Mouse (Mus musculus): ENCODE results near the gene Atoh8. TPM values are rescaled to one million over a fixed set of nuclear protein-coding genes. Genes with fewer than 3 reads are reported as not detected.

The Atoh8 gene
- polyA plus RNA-seq, 1 experiment from 2014 or later: 0.88 TPM

DNA sequence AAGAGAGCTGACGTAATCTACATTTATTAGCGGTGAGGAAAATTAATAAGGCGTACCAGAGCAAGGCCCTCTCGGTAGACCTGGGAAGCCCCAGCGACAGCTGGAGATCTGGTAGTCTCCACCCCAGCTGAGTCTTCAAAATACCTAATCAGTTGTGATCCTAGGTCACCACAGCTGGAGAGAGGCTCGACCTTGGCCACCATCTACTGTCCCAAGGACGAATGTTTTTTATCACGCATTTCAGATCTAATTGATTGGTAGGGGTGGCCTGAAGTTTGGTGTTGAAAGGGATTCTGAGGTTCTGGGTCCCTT is 6.4 kb upstream of the Atoh8 start:
- H3K27ac ChIP-seq (replicated peaks): no peak overlapping the region
- ATAC-seq (ENCODE audit: insufficient read depth): no peak
- H3K4me3 ChIP-seq (replicated peaks): no peak overlapping the region
- peaks cover 12% of the 10 kb centered on the region for H3K4me1 ChIP-seq (replicated peaks)
- H3K27me3 ChIP-seq: peaks cover 71% of the 10 kb centered on the region
- no peaks in the 10 kb centered on the region for H3K36me3 ChIP-seq (replicated peaks)
- 40% methylated on average over 8 of the region's 8 CpGs for WGBS (ENCODE audit: insufficient replicate concordance)
- H3K4me2 ChIP-seq: no peak overlapping the region
- no peaks in the 10 kb centered on the region for H3K9me3 ChIP-seq (replicated peaks)
- no peak overlapping the region for H3K9ac ChIP-seq

DNA sequence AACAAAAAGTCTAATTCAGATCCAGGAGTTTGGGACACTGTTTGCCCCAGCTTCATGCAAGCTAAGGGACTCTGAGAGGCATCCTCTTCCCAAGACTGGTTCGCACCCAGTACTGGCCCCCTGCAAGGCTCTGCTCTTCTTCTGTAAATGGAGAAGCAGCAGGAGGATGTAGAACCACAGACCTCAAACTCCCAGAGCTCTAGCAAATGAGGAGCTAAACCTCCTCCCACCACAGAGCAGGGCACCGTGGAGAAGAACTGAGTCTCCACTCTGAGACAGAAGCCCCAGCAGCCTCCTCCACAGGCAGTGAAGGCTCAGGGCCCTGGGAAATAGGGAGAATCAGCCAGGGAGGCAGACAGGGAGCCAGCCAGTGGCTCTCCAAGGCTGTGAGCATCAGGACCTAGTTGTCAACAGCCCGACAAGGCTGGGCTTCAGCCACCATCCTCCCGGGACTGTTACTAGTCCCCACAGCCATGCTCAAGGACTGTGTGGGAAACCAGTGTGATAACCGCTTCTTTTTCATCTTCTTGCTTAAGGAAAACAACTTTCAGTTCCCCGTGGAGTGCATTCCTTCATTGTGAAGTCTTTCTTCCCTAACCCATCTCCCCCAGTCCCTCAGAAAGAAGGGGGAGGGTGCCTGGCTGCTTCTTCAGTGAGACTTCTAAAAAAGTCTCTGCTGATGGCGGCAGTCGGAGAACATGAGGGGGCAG is 5.9 kb upstream of the Atoh8 start:
- 13% methylated on average over 8 of the region's 8 CpGs for WGBS (ENCODE audit: insufficient replicate concordance)
- H3K9me3 ChIP-seq (replicated peaks): no peaks in the 10 kb centered on the region
- ATAC-seq (ENCODE audit: insufficient read depth): no peak
- no peak overlapping the region for H3K4me2 ChIP-seq
- no peak overlapping the region for H3K9ac ChIP-seq
- peaks cover 72% of the 10 kb centered on the region for H3K27me3 ChIP-seq
- H3K4me3 ChIP-seq (replicated peaks): no peak overlapping the region
- no peaks in the 10 kb centered on the region for H3K36me3 ChIP-seq (replicated peaks)
- H3K27ac ChIP-seq (replicated peaks): no peak overlapping the region
- peaks cover 13% of the 10 kb centered on the region for H3K4me1 ChIP-seq (replicated peaks)

DNA sequence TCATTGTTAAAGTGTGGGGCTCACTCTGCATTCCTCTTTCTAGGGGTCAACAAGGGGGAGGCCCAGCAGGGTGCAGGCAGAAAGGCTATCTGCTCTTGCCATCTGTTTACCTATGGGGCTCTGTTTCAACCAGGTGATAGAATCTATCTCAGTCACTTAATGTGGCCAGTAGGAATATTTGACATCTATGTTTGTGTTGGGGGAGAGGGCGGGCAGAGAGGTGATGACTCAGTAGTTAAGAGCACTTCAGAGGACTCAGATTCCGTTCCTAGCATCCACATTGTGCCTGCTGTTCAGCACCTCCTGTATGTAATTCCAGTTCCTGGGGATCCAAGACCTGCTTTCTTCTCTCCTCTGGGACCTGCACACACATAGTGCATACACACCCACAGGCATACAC is 4.7 kb upstream of the Atoh8 start:
- H3K4me3 ChIP-seq (replicated peaks): no peak overlapping the region
- ATAC-seq (ENCODE audit: insufficient read depth): no peak
- WGBS (ENCODE audit: insufficient replicate concordance): 38% methylated on average over 2 of the region's 2 CpGs
- peaks cover 13% of the 10 kb centered on the region for H3K4me1 ChIP-seq (replicated peaks)
- H3K27ac ChIP-seq (replicated peaks): no peak overlapping the region
- no peaks in the 10 kb centered on the region for H3K36me3 ChIP-seq (replicated peaks)
- no peaks in the 10 kb centered on the region for H3K9me3 ChIP-seq (replicated peaks)
- no peak overlapping the region for H3K4me2 ChIP-seq
- peaks cover 84% of the 10 kb centered on the region for H3K27me3 ChIP-seq
- no peak overlapping the region for H3K9ac ChIP-seq

DNA sequence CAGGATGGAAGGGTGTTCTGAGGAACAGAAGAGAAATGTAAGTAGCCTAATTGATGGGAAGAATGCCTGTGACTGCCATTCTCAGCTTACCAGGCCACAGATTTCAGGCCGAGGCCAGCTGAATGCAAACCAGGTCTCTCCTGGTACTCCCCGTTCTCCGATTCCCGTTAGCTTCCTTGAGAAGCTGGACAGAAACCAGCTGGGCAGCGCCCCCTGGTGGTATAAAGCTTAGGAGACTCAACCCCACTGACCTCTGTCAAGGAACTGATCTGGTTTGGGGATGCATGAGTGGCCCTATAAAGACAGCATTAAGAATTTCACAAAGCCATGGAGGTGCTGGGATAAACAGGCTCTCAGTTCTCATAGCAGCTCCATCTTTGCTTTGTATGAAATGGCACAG is 1.7 kb upstream of the Atoh8 start:
- 1% methylated on average over 5 of the region's 5 CpGs for WGBS (ENCODE audit: insufficient replicate concordance)
- H3K36me3 ChIP-seq (replicated peaks): no peaks in the 10 kb centered on the region
- no peak overlapping the region for H3K9ac ChIP-seq
- H3K27ac ChIP-seq (replicated peaks): no peak overlapping the region
- H3K9me3 ChIP-seq (replicated peaks): no peaks in the 10 kb centered on the region
- ATAC-seq (ENCODE audit: insufficient read depth): no peak
- peaks cover 100% of the 10 kb centered on the region for H3K27me3 ChIP-seq
- no peak overlapping the region for H3K4me2 ChIP-seq
- H3K4me1 ChIP-seq (replicated peaks): peaks cover 14% of the 10 kb centered on the region
- H3K4me3 ChIP-seq (replicated peaks): no peak overlapping the region

DNA sequence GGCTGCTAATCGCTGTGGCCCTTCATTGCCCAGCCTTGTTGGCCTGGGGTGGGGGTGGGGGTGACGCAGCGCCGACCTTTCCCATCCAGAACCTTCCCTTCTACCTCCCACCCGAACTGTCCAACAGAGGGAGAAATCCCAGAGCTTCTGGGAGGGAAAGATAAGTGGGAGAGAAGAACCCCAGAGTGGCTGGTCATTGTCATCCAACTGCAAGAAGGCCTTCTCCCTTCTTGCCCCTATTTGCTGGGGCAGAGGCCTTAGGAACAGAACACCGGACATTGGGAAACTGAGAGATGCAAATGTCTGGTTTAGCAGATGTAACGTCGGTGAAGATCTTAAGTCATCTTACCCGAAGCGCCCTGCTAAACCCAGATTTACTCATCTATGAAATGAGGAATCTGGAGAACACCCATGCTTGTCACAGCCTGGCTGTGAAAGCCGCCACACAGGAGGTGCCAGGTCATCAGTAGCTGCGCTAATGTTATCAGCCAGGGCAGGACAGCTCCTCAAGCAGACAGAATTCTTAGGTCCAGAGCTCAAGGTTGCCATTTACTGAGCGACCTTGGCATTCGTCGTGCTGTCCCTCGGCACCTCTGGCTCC is 530 bp upstream of the Atoh8 start:
- 22% methylated on average over 16 of the region's 16 CpGs for WGBS (ENCODE audit: insufficient replicate concordance)
- ATAC-seq (ENCODE audit: insufficient read depth): no peak
- Histone ChIP-seq H3K4me1 (replicated peaks) (peaks cover 14% of the 10 kb centered on the region), H3K9ac (no peak overlapping the region), H3K27ac (replicated peaks) (no peak overlapping the region), H3K4me3 (replicated peaks) (peak overlapping the region; percentile 52; the same call in 1 of the 2 replicates), H3K36me3 (replicated peaks) (no peaks in the 10 kb centered on the region), H3K27me3 (peaks cover 100% of the 10 kb centered on the region), H3K9me3 (replicated peaks) (no peaks in the 10 kb centered on the region), H3K4me2 (peak overlapping the region; percentile 71)

DNA sequence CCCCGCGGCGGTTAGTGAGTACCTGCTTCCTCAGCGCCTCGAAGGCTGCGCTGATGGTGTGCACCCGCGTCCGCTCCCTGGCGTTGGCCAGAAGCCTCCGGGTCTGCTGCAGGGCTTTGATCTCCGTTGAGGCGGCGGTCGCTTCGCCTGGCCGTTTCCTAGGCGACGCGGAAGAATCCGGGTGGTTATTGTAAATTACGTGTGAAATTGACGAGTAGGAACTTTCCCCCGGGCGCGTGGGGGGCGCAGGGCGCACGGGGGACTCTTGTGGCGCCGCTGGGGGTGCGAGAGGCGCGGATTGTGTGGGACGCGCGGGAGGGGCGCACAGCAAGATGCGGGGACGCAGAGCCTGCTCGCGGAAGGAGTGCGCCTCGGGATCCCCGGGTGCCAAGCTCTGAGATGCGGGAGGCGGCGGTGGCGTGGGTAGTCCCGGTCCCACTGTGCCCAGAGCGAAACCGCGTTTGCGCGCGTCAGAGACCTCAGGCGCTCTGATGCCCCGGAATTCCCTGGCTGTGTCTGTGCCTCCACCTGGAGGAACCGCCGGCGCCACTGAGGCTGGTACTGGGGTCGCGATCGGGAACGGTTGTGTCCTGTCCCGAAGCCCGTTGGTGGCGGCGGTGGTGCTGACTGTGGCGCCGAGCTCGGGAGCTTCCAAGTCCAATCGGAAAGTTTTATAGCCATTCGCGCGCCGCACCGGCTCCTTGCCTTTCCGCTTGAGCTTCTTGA is 842 bp downstream of the Atoh8 start:
- peak overlapping the region; percentile 52 for H3K4me3 ChIP-seq (replicated peaks)
- H3K36me3 ChIP-seq (replicated peaks): no peaks in the 10 kb centered on the region
- H3K9ac ChIP-seq: no peak overlapping the region
- H3K27ac ChIP-seq (replicated peaks): no peak overlapping the region
- under 1% methylated on average over 78 of the region's 79 CpGs for WGBS (ENCODE audit: insufficient replicate concordance)
- no peak for ATAC-seq (ENCODE audit: insufficient read depth)
- H3K27me3 ChIP-seq: peaks cover 100% of the 10 kb centered on the region
- H3K4me2 ChIP-seq: peak overlapping the region; percentile 71
- no peaks in the 10 kb centered on the region for H3K9me3 ChIP-seq (replicated peaks)
- H3K4me1 ChIP-seq (replicated peaks): peaks cover 14% of the 10 kb centered on the region

DNA sequence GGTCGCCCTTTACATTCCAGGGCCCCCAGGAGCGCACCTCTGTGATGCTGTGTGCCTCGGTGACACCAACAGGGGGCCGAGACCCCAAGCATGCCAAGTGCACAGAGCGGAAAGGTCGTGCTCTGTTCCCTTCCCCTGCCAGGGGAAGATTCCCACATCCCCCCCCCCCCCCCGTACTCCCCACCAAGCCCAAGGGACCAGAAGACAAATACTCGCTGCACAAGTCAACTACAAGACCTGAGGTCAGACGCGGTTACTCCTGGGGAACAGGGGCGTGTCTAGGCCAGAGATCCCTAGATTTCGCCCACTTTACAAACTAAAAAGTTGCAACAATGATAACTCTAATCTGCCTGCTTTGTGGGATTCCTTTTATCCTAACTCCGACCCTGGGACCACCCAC is 1.4 kb downstream of the Atoh8 start:
- ATAC-seq (ENCODE audit: insufficient read depth): no peak
- Histone ChIP-seq H3K9me3 (replicated peaks) (no peaks in the 10 kb centered on the region), H3K36me3 (replicated peaks) (no peaks in the 10 kb centered on the region), H3K9ac (no peak overlapping the region), H3K4me2 (peak overlapping the region; percentile 71), H3K27ac (replicated peaks) (no peak overlapping the region), H3K4me1 (replicated peaks) (peaks cover 14% of the 10 kb centered on the region), H3K4me3 (replicated peaks) (peak overlapping the region; percentile 52), H3K27me3 (peaks cover 98% of the 10 kb centered on the region)
- WGBS (ENCODE audit: insufficient replicate concordance): 4% methylated on average over 13 of the region's 13 CpGs

DNA sequence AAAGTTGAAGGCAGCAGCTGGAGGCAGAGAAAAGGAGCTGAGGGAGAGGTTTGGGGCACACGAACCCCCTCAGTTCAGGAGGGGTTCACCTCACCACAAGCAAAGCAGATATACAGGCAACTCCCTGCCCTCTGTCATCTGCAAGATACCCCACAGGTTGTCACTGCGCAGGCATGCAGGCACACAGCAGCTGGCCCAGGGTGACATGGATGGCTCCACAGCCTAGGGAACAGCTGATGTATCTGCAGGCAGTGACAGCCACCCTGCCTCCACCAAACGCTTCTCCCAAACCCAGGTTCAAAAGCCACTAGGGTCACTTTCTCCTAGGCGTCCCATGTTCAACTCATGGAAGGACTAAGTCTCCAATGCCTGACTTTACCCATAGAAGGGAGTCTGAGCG is 2.5 kb downstream of the Atoh8 start:
- H3K4me2 ChIP-seq: no peak overlapping the region
- no peak overlapping the region for H3K9ac ChIP-seq
- no peaks in the 10 kb centered on the region for H3K36me3 ChIP-seq (replicated peaks)
- no peaks in the 10 kb centered on the region for H3K9me3 ChIP-seq (replicated peaks)
- ATAC-seq (ENCODE audit: insufficient read depth): no peak
- H3K27ac ChIP-seq (replicated peaks): no peak overlapping the region
- H3K27me3 ChIP-seq: peaks cover 91% of the 10 kb centered on the region
- WGBS (ENCODE audit: insufficient replicate concordance): 35% methylated on average over 5 of the region's 5 CpGs
- H3K4me3 ChIP-seq (replicated peaks): no peak overlapping the region
- H3K4me1 ChIP-seq (replicated peaks): peaks cover 14% of the 10 kb centered on the region

DNA sequence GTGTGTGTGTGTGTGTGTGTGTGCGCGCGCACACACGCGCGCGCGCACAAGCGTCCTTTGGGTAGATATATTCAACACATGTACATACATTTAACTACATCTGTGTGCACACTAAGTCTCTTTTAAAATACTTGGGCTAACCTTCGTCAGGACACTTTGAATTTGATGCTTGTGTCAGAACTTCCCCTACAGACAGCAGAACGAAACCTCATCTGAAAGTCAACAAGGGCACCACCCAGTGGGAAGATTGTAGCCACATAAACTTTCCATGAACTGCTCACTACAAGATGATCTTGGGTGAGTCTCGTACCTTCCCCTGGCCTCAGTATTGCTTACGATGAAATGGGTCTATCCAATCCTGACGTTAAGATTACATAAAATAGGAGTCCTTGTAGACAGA is 3.0 kb downstream of the Atoh8 start:
- WGBS (ENCODE audit: insufficient replicate concordance): 73% methylated on average over 14 of the region's 14 CpGs
- Histone ChIP-seq H3K4me2 (no peak overlapping the region), H3K36me3 (replicated peaks) (no peaks in the 10 kb centered on the region), H3K9me3 (replicated peaks) (no peaks in the 10 kb centered on the region), H3K27ac (replicated peaks) (no peak overlapping the region), H3K27me3 (peaks cover 88% of the 10 kb centered on the region), H3K9ac (no peak overlapping the region), H3K4me3 (replicated peaks) (no peak overlapping the region), H3K4me1 (replicated peaks) (peaks cover 14% of the 10 kb centered on the region)
- ATAC-seq (ENCODE audit: insufficient read depth): no peak

DNA sequence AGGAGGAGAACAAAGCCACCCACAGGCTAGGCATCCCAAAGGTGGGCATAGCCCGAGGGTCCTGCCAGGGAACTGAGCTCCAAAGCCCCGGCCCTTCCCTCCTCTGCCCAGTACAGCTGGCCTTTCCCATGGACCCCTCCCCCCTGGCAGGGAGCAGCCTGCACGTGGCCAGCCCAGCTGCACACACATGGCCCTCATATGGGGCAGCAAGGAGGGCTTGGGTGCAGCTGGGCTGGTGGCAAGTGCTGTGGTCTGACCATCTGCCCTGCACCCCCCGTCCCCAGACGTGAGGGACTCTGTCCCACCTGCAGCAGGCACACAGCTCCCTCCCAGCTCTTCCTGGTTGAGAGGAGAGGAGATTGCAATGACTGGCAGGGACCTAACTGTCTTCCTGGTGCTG is 4.5 kb downstream of the Atoh8 start:
- Histone ChIP-seq H3K9ac (no peak overlapping the region), H3K27me3 (peaks cover 83% of the 10 kb centered on the region)
- ATAC-seq (ENCODE audit: insufficient read depth): no peak

DNA sequence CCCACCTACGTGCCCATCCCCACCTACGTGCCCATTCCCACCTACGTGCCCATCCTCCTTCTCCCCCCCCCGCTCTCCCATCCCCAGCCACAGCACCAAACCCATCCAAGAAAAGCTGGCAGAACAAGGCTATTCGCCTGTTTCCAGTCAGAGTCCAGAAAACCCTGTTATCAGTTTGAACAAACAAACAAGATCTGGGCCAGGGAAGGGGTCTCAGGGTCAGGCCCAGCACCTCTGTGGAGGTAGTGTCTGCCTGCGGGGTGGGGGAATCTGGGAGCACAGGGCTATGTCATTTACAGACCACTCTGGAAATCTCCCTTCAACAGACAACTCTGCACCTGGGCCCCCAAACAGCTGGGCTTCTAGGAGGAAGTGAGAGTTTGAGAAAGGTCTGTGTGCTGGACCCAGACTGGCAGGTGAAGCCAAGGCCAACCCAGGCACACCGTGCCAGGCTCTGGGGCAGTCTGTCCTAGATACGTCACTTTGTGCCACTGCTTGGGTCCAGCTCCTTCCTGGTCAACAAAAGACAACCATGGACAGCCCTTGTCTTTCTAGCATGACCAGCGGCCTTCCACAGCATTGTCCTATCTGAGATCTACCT is 7.6 kb downstream of the Atoh8 start:
- 57% methylated on average over 9 of the region's 9 CpGs for WGBS (ENCODE audit: insufficient replicate concordance)
- no peak overlapping the region for H3K4me3 ChIP-seq (replicated peaks)
- peaks cover 68% of the 10 kb centered on the region for H3K27me3 ChIP-seq
- H3K4me1 ChIP-seq (replicated peaks): no peaks in the 10 kb centered on the region
- H3K4me2 ChIP-seq: no peak overlapping the region
- no peak overlapping the region for H3K27ac ChIP-seq (replicated peaks)
- ATAC-seq (ENCODE audit: insufficient read depth): no peak
- H3K36me3 ChIP-seq (replicated peaks): no peaks in the 10 kb centered on the region
- no peaks in the 10 kb centered on the region for H3K9me3 ChIP-seq (replicated peaks)
- H3K9ac ChIP-seq: no peak overlapping the region

More for the DNA sequence above, 4.5 kb downstream of the Atoh8 start:
- H3K4me2 ChIP-seq: no peak overlapping the region
- no peak overlapping the region for H3K27ac ChIP-seq (replicated peaks)
- WGBS (ENCODE audit: insufficient replicate concordance): 32% methylated on average over 5 of the region's 5 CpGs
- no peak overlapping the region for H3K4me3 ChIP-seq (replicated peaks)
- no peaks in the 10 kb centered on the region for H3K9me3 ChIP-seq (replicated peaks)
- peaks cover 10% of the 10 kb centered on the region for H3K4me1 ChIP-seq (replicated peaks)
- H3K36me3 ChIP-seq (replicated peaks): no peaks in the 10 kb centered on the region

Data from liver, embryonic 15.5 days (tissue).